Mouse (Mus musculus): ENCODE measurements around the gene Trip10. TPM values are rescaled to one million over a fixed set of nuclear protein-coding genes. Genes with fewer than 3 reads are reported as not detected.
A peak's percentile ranks its signal among the peaks of the same experiment; 100 is the strongest.

Trip10 gene
- polyA plus RNA-seq, 1 experiment from 2014 or later, result 26.2 TPM

DNA sequence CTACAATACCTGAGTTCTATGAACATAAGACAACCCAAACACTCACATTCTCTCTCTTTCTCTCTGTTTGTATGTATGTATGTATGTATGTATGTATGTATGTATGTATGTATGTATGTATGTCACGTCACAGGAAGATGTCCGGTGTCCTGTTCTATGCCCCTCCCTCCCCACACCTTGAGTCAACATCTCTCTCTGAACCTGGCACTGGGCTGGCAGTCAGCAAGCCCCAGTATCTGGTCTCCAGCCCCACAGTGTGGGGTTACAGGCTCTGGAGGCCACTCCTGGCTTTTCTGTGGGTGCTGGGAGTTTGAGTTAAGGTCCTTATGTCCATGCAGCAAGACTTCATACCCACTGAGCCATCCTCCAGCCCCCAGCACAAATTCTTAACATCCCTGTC is 21.8 kb upstream of the Trip10 start:
- no peak overlapping the region for H3K27ac ChIP-seq
- no peak overlapping the region for H3K9ac ChIP-seq
- H3K4me3 ChIP-seq (replicated peaks), result no peak overlapping the region
- peaks cover 13% of the 10 kb centered on the region for H3K27me3 ChIP-seq
- no peak for ATAC-seq (ENCODE audit: low FRiP score)
- H3K36me3 ChIP-seq (replicated peaks), result no peaks in the 10 kb centered on the region
- WGBS, result 95% methylated on average over 2 of the region's 2 CpGs
- no peaks in the 10 kb centered on the region for H3K4me1 ChIP-seq
- H3K4me2 ChIP-seq, result no peak overlapping the region
- H3K9me3 ChIP-seq, result no peaks in the 10 kb centered on the region

- Histone ChIP-seq H3K27me3 (peaks cover 9% of the 10 kb centered on the region), H3K4me2 (no peak within 1 kb of the TSS), H3K4me1 (no peaks in the 10 kb centered on the region), H3K27ac (no peak within 1 kb of the TSS), H3K4me3 (replicated peaks) (no peak within 1 kb of the TSS), H3K9me3 (no peaks in the 10 kb centered on the region), H3K36me3 (replicated peaks) (no peaks in the 10 kb centered on the region), H3K9ac (no peak within 1 kb of the TSS)
- WGBS, result 84% methylated on average over 3 of the region's 3 CpGs
- ATAC-seq (ENCODE audit: low FRiP score), result no peak
Observed at GRCm38 (mm10) chr17:57228014-57228413, 21.2 kb upstream of the Trip10 start, which contains the start of gene C3. C3 (minus strand) TSS chr17:57228136.

- no peak overlapping the region for H3K4me2 ChIP-seq
- WGBS, result 93% methylated on average over 3 of the region's 3 CpGs
Observed at GRCm38 (mm10) chr17:57228873-57229272, 20.4 kb upstream of the Trip10 start.

DNA sequence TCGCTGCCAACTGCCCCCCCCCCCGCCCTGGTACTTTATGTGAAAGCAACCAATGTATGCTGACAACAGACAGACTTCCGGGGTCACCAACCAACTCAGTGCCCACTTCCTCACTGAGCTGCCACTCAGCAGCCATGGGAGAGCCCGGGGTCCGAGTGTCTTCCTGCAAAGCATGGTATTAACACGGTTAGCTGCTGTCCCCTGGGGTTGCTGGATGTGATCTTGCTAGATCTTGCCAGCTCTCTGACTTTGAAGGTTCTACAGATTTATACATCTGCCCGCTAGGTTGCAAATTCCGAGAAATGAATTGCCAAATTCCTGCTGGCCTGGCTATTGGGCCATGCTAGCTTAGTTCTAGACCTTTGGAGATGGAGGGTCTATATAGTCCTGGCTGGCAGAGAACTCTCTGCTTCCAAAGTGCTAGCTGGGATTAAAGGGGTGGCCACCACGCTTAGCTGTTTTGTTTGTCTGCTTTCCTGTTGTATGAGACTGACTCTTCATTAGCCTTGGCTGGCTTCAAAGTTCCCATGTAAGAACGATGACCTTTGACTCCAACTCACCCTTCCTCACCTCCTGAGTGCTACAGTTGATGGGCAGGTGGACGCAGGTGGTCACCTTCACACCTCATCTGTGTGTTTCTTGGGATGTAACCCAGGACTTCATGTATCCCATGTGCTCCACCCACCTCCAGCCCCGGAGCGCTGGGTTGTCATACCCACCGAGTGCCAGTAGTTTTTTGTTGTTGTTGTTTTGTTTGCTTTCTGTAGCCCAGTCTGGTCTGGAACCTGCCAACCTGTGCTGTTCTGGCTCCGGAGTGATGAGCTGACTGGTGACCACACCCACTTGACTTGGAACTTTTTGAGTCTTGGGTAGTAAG is 19.2 kb upstream of the Trip10 start:
- no peak overlapping the region for H3K4me2 ChIP-seq
- no peak overlapping the region for H3K9ac ChIP-seq
- no peak overlapping the region for H3K4me3 ChIP-seq (replicated peaks)
- H3K27me3 ChIP-seq, result no peaks in the 10 kb centered on the region; the same call in 1 of the 2 replicates
- H3K4me1 ChIP-seq, result no peaks in the 10 kb centered on the region
- peaks cover 9% of the 10 kb centered on the region; the same call in 1 of the 2 replicates for H3K36me3 ChIP-seq (replicated peaks)
- H3K27ac ChIP-seq, result no peak overlapping the region
- no peaks in the 10 kb centered on the region for H3K9me3 ChIP-seq
- WGBS, result 82% methylated on average over 15 of the region's 15 CpGs
- ATAC-seq (ENCODE audit: low FRiP score), result no peak

More at GRCm38 (mm10) chr17:57228873-57229272, 20.4 kb upstream of the Trip10 start:
- H3K36me3 ChIP-seq (replicated peaks), result no peaks in the 10 kb centered on the region
- no peak overlapping the region for H3K9ac ChIP-seq
- H3K27me3 ChIP-seq, result peaks cover 6% of the 10 kb centered on the region; the same call in 1 of the 2 replicates
- no peaks in the 10 kb centered on the region for H3K9me3 ChIP-seq
- H3K4me3 ChIP-seq (replicated peaks), result no peak overlapping the region
- H3K4me1 ChIP-seq, result no peaks in the 10 kb centered on the region
- no peak overlapping the region for H3K27ac ChIP-seq
- no peak for ATAC-seq (ENCODE audit: low FRiP score)

DNA sequence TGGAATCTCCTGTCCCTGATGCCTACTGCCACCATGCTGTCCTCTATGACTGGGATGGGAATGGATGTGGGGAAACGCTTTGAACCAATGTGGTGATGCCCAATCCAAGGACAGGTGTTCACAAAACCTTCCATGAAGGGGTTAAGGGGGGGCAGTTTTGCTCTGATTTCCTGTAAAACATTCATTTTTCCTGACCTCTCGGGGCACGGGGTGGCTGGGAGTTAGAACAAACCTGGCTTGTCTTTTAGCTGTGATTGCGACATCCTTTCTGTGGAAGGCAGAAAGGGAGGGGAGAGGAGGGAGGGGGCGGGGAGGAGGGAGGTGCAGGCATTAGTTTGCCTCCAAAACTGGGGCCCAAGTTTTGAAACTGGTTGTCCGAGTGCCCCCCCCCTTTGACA is 18.5 kb upstream of the Trip10 start:
- H3K36me3 ChIP-seq (replicated peaks), result peaks cover 12% of the 10 kb centered on the region
- H3K4me1 ChIP-seq, result no peaks in the 10 kb centered on the region
- 75% methylated on average over 6 of the region's 6 CpGs for WGBS
- no peaks in the 10 kb centered on the region; the same call in 1 of the 2 replicates for H3K27me3 ChIP-seq
- H3K9me3 ChIP-seq, result no peaks in the 10 kb centered on the region
- no peak overlapping the region for H3K4me3 ChIP-seq (replicated peaks)
- no peak overlapping the region for H3K27ac ChIP-seq
- H3K9ac ChIP-seq, result no peak overlapping the region
- no peak for ATAC-seq (ENCODE audit: low FRiP score)
- H3K4me2 ChIP-seq, result no peak overlapping the region

GRCm38 (mm10) chr17:57231321-57231771 is 17.9 kb upstream of the Trip10 start:
- peaks cover 19% of the 10 kb centered on the region for H3K36me3 ChIP-seq (replicated peaks)
- no peak for ATAC-seq (ENCODE audit: low FRiP score)
- no peaks in the 10 kb centered on the region; the same call in 1 of the 2 replicates for H3K27me3 ChIP-seq
- H3K4me3 ChIP-seq (replicated peaks), result no peak overlapping the region
- no peak overlapping the region for H3K9ac ChIP-seq
- H3K27ac ChIP-seq, result no peak overlapping the region
- no peaks in the 10 kb centered on the region for H3K4me1 ChIP-seq
- H3K4me2 ChIP-seq, result no peak overlapping the region
- H3K9me3 ChIP-seq, result no peaks in the 10 kb centered on the region

DNA sequence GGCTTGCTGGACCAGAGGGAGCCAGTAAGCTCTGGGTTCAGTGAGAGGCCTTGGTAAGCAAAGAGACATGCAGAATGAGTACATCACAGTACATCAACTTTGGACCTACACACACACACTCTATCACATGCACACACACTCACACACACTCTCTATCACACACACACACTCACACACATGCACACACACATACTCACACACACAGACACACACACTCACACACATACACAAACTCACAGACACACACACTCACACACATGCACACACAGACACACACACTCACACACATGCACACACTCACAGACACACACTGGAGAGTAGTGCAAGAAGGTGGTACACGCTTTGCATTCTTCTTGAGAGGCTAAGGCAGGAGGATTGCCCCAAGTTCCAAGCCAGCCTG is 17.1 kb upstream of the Trip10 start:
- no peak overlapping the region for H3K27ac ChIP-seq
- H3K9me3 ChIP-seq, result no peaks in the 10 kb centered on the region
- H3K27me3 ChIP-seq, result no peaks in the 10 kb centered on the region; the same call in 1 of the 2 replicates
- H3K4me2 ChIP-seq, result no peak overlapping the region
- WGBS, result 86% methylated on average over 1 of the region's 1 CpGs
- H3K36me3 ChIP-seq (replicated peaks), result peaks cover 26% of the 10 kb centered on the region
- no peak for ATAC-seq (ENCODE audit: low FRiP score)
- H3K4me1 ChIP-seq, result no peaks in the 10 kb centered on the region
- no peak overlapping the region for H3K9ac ChIP-seq
- no peak overlapping the region for H3K4me3 ChIP-seq (replicated peaks)

DNA sequence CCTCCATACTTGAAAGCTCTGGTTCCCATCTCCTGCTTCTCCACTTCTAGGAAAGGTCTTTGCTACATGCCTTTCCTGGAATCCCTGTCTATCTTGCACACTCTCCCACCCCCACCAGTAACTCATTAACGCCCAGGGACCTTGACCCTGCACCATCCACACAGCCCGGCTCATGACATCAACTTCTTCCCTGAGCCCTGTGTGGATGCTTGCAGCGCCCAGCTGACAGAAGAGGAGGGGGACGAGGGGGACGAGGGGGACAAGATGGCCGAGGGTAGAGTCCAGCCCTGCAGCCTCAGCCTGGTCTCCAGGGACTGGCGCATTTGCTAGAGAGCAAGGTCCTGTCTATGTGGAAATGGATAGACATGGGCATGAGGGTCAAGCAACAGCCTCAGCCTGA is 16.2 kb upstream of the Trip10 start:
- no peak for ATAC-seq (ENCODE audit: low FRiP score)
- Histone ChIP-seq H3K36me3 (replicated peaks) (peaks cover 34% of the 10 kb centered on the region), H3K9ac (no peak overlapping the region), H3K4me3 (replicated peaks) (no peak overlapping the region), H3K4me1 (no peaks in the 10 kb centered on the region), H3K27me3 (no peaks in the 10 kb centered on the region; the same call in 1 of the 2 replicates), H3K4me2 (no peak overlapping the region), H3K27ac (no peak overlapping the region), H3K9me3 (no peaks in the 10 kb centered on the region)
- WGBS, result 56% methylated on average over 6 of the region's 7 CpGs

DNA sequence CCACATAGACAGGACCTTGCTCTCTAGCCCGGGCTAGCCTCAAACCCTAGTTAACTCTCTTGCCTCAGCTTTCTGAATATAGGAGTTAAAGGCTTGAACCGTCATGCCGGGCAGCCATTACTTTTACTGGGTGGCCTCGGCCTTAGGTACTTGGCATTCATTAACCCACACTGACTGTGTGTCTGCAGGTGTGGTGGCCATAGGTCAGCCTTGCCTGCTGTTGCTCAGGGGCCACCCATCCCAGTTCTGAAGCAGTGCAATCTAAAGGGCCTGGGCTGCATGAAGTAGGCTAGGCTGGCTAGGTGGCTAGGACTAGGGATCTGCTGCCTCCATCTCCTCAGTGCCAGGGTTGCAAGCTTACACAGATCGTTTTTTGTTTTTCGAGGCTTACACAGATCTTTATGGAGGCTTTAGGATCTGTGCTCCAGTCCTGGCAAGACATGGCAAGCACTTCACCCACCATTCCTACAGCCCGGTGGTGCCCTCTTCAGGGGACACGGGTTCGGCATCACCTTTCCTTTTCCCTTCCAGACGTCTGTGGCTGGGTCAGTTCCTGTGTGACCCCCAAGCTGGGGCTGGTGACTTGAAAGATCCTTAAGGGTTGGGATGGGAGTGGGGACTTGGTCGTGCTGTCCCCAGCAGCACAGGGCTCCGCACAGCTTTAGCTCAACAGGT is 14.9 kb upstream of the Trip10 start:
- Histone ChIP-seq H3K4me3 (replicated peaks) (no peak overlapping the region), H3K27ac (no peak overlapping the region), H3K4me1 (no peaks in the 10 kb centered on the region), H3K9ac (no peak overlapping the region), H3K27me3 (no peaks in the 10 kb centered on the region; the same call in 1 of the 2 replicates), H3K9me3 (no peaks in the 10 kb centered on the region), H3K36me3 (replicated peaks) (peaks cover 34% of the 10 kb centered on the region), H3K4me2 (no peak overlapping the region)
- 83% methylated on average over 12 of the region's 12 CpGs for WGBS
- no peak for ATAC-seq (ENCODE audit: low FRiP score)

DNA sequence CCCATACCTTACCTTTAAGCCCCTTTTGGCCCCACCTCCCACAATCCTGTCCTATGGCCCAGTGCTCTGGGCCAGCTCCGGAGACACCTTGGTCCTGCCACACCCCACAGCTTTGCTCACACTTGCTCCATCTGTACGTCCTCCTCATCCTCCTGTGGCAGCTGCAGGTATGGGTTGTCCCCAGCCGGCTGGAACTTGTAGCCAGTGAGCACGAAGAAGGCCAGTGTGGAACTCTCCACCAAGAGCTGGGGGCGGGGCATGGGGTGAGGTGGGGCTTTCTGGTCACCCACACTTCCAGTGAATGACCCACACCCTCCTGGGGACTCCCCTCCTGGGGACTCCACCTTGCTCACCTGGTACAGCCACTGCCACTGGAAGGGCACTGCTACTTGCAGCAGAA is 13.5 kb upstream of the Trip10 start:
- no peaks in the 10 kb centered on the region; the same call in 1 of the 2 replicates for H3K27me3 ChIP-seq
- H3K4me2 ChIP-seq, result no peak overlapping the region
- H3K9ac ChIP-seq, result no peak overlapping the region
- no peak overlapping the region for H3K27ac ChIP-seq
- ATAC-seq (ENCODE audit: low FRiP score), result no peak
- H3K36me3 ChIP-seq (replicated peaks), result peaks cover 34% of the 10 kb centered on the region
- no peak overlapping the region for H3K4me3 ChIP-seq (replicated peaks)
- H3K4me1 ChIP-seq, result no peaks in the 10 kb centered on the region
- no peaks in the 10 kb centered on the region for H3K9me3 ChIP-seq
- 86% methylated on average over 5 of the region's 5 CpGs for WGBS

DNA sequence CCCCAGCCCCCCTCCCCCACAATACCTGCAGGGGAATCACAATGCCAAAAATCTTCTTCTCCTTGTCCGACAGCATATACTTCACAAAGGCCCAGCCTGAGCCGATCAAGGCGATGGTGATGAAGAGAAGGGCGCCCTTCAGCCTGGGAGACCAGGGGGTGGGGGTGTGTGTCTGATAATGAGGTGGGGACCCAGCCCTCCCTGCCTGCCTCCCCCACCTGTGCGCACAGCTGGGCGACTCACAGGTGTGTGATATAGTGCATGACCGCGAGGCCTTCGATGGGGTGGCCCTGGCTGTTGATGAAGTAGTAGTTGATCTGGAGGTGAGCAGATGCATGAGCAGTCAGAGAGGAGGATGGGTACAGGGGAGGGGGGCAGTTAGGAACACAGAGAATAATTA is 12.1 kb upstream of the Trip10 start:
- no peak overlapping the region for H3K4me3 ChIP-seq (replicated peaks)
- ATAC-seq (ENCODE audit: low FRiP score), result no peak
- 94% methylated on average over 9 of the region's 9 CpGs for WGBS

GRCm38 (mm10) chr17:57243650-57244370 is 5.4 kb upstream of the Trip10 start:
- H3K9ac ChIP-seq, result 0 out of 2 replicates have a peak overlapping the region, but pooled peaks have one; percentile 17
- WGBS, result 82% methylated on average over 10 of the region's 10 CpGs

More for the DNA sequence above, 12.1 kb upstream of the Trip10 start:
- Histone ChIP-seq H3K27me3 (no peaks in the 10 kb centered on the region; the same call in 1 of the 2 replicates), H3K9ac (no peak overlapping the region), H3K9me3 (no peaks in the 10 kb centered on the region), H3K4me1 (no peaks in the 10 kb centered on the region), H3K27ac (no peak overlapping the region), H3K36me3 (replicated peaks) (peaks cover 42% of the 10 kb centered on the region), H3K4me2 (no peak overlapping the region)

More at GRCm38 (mm10) chr17:57243650-57244370, 5.4 kb upstream of the Trip10 start:
- Histone ChIP-seq H3K9me3 (no peaks in the 10 kb centered on the region), H3K4me2 (no peak overlapping the region), H3K4me3 (replicated peaks) (no peak overlapping the region), H3K4me1 (peaks cover 18% of the 10 kb centered on the region), H3K36me3 (replicated peaks) (peaks cover 34% of the 10 kb centered on the region), H3K27me3 (no peaks in the 10 kb centered on the region), H3K27ac (no peak overlapping the region)
- no peak for ATAC-seq (ENCODE audit: low FRiP score)
